Mouse (Mus musculus): ENCODE measurements at regions not wholly inside any gene's neighbourhood (a gene's known extent, or its start where the extent isn't known, plus 50 kb on each side); places are given as distances from the start of the nearest gene placed in this dataset.

GRCm38 (mm10) chr17:79147883-79148282, 96.2 kb downstream of the Qpct start:
- Histone ChIP-seq H3K9ac (replicated peaks) (no peak overlapping the region), H3K4me3 (ENCODE audit: insufficient read depth in 1 of 2, low read depth in 2 of 2, low read length in 2 of 2) (no peak overlapping the region), H3K4me2 (ENCODE audit: low read depth) (no peak overlapping the region), H3K4me1 (replicated peaks; ENCODE audit: control insufficient read depth in 2 of 2, insufficient read depth in 2 of 2, low read length in 1 of 2) (no peaks in the 10 kb centered on the region), H3K9me3 (ENCODE audit: control insufficient read depth, low read length) (no peaks in the 10 kb centered on the region), H3K36me3 (replicated peaks; ENCODE audit: control insufficient read depth, insufficient read depth, low read depth) (no peaks in the 10 kb centered on the region), H3K27ac (no peak overlapping the region), H3K27me3 (ENCODE audit: control insufficient read depth, insufficient read depth, low read length) (no peaks in the 10 kb centered on the region)
- DNase-seq (ENCODE audit: low read depth in 3 of 3, low spot score in 3 of 3) (no peak), ATAC-seq (ENCODE audit: insufficient read depth) (no peak)
- no peak for TF ChIP-seq CTCF (IDR thresholded peaks at IDR 0.05; ENCODE audit: low read depth)
- no peak for TF ChIP-seq EP300 (IDR thresholded peaks at IDR 0.05; ENCODE audit: low read depth)
- 64% methylated on average over 3 of the region's 3 CpGs for WGBS (ENCODE audit: insufficient replicate concordance)

GRCm38 (mm10) chr17:79144913-79145625, 93.4 kb downstream of the Qpct start:
- DNase-seq (ENCODE audit: low read depth in 3 of 3, low spot score in 3 of 3): no peak
- H3K9ac ChIP-seq (replicated peaks): no peak overlapping the region

GRCm38 (mm10) chr17:79143031-79143430, 91.3 kb downstream of the Qpct start:
- H3K27ac ChIP-seq: no peak overlapping the region
- H3K36me3 ChIP-seq (replicated peaks; ENCODE audit: control insufficient read depth, insufficient read depth, low read depth): no peaks in the 10 kb centered on the region
- WGBS (ENCODE audit: insufficient replicate concordance): 14% methylated on average over 1 of the region's 1 CpGs
- H3K27me3 ChIP-seq (ENCODE audit: control insufficient read depth, insufficient read depth, low read length): no peaks in the 10 kb centered on the region
- no peaks in the 10 kb centered on the region for H3K9me3 ChIP-seq (ENCODE audit: control insufficient read depth, low read length)
- ATAC-seq (ENCODE audit: insufficient read depth) (no peak), DNase-seq (ENCODE audit: low read depth in 3 of 3, low spot score in 3 of 3) (no peak)
- H3K4me1 ChIP-seq (replicated peaks; ENCODE audit: control insufficient read depth in 2 of 2, insufficient read depth in 2 of 2, low read length in 1 of 2): no peaks in the 10 kb centered on the region
- H3K9ac ChIP-seq (replicated peaks): no peak overlapping the region
- H3K4me3 ChIP-seq (ENCODE audit: insufficient read depth in 1 of 2, low read depth in 2 of 2, low read length in 2 of 2): no peak overlapping the region
- TF ChIP-seq CTCF (IDR thresholded peaks at IDR 0.05; ENCODE audit: low read depth) (no peak), EP300 (IDR thresholded peaks at IDR 0.05; ENCODE audit: low read depth) (no peak)
- H3K4me2 ChIP-seq (ENCODE audit: low read depth): no peak overlapping the region

More at GRCm38 (mm10) chr17:79144913-79145625, 93.4 kb downstream of the Qpct start:
- Histone ChIP-seq H3K4me1 (replicated peaks; ENCODE audit: control insufficient read depth in 2 of 2, insufficient read depth in 2 of 2, low read length in 1 of 2) (no peaks in the 10 kb centered on the region), H3K9me3 (ENCODE audit: control insufficient read depth, low read length) (no peaks in the 10 kb centered on the region), H3K27ac (no peak overlapping the region), H3K27me3 (ENCODE audit: control insufficient read depth, insufficient read depth, low read length) (no peaks in the 10 kb centered on the region), H3K4me3 (ENCODE audit: insufficient read depth in 1 of 2, low read depth in 2 of 2, low read length in 2 of 2) (no peak overlapping the region), H3K36me3 (replicated peaks; ENCODE audit: control insufficient read depth, insufficient read depth, low read depth) (no peaks in the 10 kb centered on the region), H3K4me2 (ENCODE audit: low read depth) (no peak overlapping the region)
- ATAC-seq (ENCODE audit: insufficient read depth): no peak
- WGBS (ENCODE audit: insufficient replicate concordance): 45% methylated on average over 2 of the region's 2 CpGs
- TF ChIP-seq CTCF (IDR thresholded peaks at IDR 0.05; ENCODE audit: low read depth): no peak
- TF ChIP-seq EP300 (IDR thresholded peaks at IDR 0.05; ENCODE audit: low read depth): no peak

All from liver, embryonic 14.5 days (tissue).